Mouse (Mus musculus): ENCODE measurements around the gene Fam240a. TPM values are rescaled to one million over a fixed set of nuclear protein-coding genes. Genes with fewer than 3 reads are reported as not detected.
A peak's percentile ranks its signal among the peaks of the same experiment; 100 is the strongest.

The Fam240a gene
- polyA plus RNA-seq, 1 experiment from 2014 or later, result not detected

- no peak overlapping the region for H3K4me2 ChIP-seq (ENCODE audit: low read depth, low read length)
- 37% methylated on average over 2 of the region's 2 CpGs for WGBS
Observed at GRCm38 (mm10) chr9:110954681-110955445, 38.2 kb upstream of the Fam240a start.

GRCm38 (mm10) chr9:110953550-110954461, 37.1 kb upstream of the Fam240a start:
- Histone ChIP-seq H3K27me3 (ENCODE audit: control insufficient read depth, insufficient read depth, low read length) (peaks cover 9% of the 10 kb centered on the region), H3K27ac (ENCODE audit: low read length) (no peak overlapping the region), H3K9me3 (replicated peaks; ENCODE audit: control insufficient read depth, low read length) (no peaks in the 10 kb centered on the region), H3K4me2 (ENCODE audit: low read depth, low read length) (peak overlapping the region; percentile 95), H3K4me1 (ENCODE audit: control insufficient read depth, insufficient read depth, low read length) (peaks cover 4% of the 10 kb centered on the region; the same call in 1 of the 2 replicates), H3K4me3 (replicated peaks; ENCODE audit: low read length) (peak overlapping the region; percentile 58), H3K36me3 (ENCODE audit: control insufficient read depth, insufficient read depth, low read length) (no peaks in the 10 kb centered on the region), H3K9ac (ENCODE audit: low read length) (peak overlapping the region; percentile 62)
- 1% methylated on average over 44 of the region's 44 CpGs for WGBS
- peak; percentile 59; the same call in 1 of the 2 replicates for ATAC-seq (ENCODE audit: insufficient read depth, low FRiP score)

More at GRCm38 (mm10) chr9:110954681-110955445, 38.2 kb upstream of the Fam240a start:
- Histone ChIP-seq H3K4me3 (replicated peaks; ENCODE audit: low read length) (no peak overlapping the region), H3K9me3 (replicated peaks; ENCODE audit: control insufficient read depth, low read length) (no peaks in the 10 kb centered on the region), H3K27ac (ENCODE audit: low read length) (no peak overlapping the region), H3K36me3 (ENCODE audit: control insufficient read depth, insufficient read depth, low read length) (no peaks in the 10 kb centered on the region), H3K4me1 (ENCODE audit: control insufficient read depth, insufficient read depth, low read length) (peaks cover 4% of the 10 kb centered on the region; the same call in 1 of the 2 replicates), H3K9ac (ENCODE audit: low read length) (no peak overlapping the region), H3K27me3 (ENCODE audit: control insufficient read depth, insufficient read depth, low read length) (peaks cover 9% of the 10 kb centered on the region)
- ATAC-seq (ENCODE audit: insufficient read depth, low FRiP score), result no peak

DNA sequence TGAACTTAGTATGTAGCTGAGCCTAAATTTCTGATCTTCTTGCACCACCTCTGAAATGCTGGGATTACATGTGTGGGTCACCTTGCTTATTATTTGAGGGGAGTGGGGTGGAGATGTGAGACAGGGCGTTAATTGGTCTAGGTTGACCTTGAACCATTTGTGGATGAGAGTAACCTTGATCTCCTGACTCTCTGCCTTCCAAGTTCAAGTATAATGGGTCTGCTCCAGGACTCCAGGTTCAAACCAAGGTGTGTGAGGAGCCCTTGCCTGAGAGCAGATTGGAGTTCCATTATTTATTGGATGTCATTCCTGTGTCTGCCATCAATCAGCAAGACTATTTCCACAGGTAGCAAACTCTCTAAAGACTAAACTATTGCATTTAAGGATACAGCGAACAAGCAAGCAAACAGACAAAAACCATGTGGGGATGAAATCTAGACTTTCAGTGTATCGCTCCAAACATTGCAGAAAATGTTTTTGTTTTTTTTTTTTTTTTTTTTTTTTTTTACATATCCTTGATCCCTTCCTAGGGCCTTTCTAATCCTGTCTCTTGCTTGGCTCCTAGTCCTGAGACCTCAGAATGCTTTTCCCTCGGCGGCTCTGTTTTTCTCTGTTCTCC, 36.4 kb upstream of the Fam240a start:
- H3K27ac ChIP-seq (ENCODE audit: low read length), result no peak overlapping the region
- H3K36me3 ChIP-seq (ENCODE audit: control insufficient read depth, insufficient read depth, low read length), result no peaks in the 10 kb centered on the region
- peaks cover 4% of the 10 kb centered on the region; the same call in 1 of the 2 replicates for H3K4me1 ChIP-seq (ENCODE audit: control insufficient read depth, insufficient read depth, low read length)
- WGBS, result 44% methylated on average over 5 of the region's 5 CpGs
- H3K4me2 ChIP-seq (ENCODE audit: low read depth, low read length), result peak overlapping the region; percentile 95
- H3K9ac ChIP-seq (ENCODE audit: low read length), result no peak overlapping the region
- peaks cover 9% of the 10 kb centered on the region for H3K27me3 ChIP-seq (ENCODE audit: control insufficient read depth, insufficient read depth, low read length)
- no peaks in the 10 kb centered on the region for H3K9me3 ChIP-seq (replicated peaks; ENCODE audit: control insufficient read depth, low read length)
- ATAC-seq (ENCODE audit: insufficient read depth, low FRiP score), result no peak
- H3K4me3 ChIP-seq (replicated peaks; ENCODE audit: low read length), result peak overlapping the region; percentile 58; the same call in 1 of the 2 replicates

DNA sequence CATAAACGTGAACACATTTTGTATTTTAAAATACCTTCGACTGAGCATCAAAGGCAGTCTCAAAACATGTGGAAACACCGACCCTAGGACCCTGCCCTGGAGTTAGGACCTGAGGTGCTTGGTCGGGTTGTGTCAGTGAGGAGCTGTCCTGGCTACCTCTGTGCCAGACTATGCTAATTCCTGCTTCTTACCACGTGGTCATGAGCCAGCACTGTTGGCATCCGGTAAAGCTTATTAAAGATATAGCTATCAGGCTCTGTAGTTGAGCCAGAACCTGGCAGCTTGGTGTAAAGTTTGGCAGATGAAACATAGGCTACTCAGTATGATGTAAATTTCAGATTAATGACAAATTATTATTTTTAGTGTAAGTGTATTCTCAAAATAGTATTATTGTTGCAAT, 35.7 kb upstream of the Fam240a start:
- Histone ChIP-seq H3K27me3 (ENCODE audit: control insufficient read depth, insufficient read depth, low read length) (peaks cover 13% of the 10 kb centered on the region), H3K4me1 (ENCODE audit: control insufficient read depth, insufficient read depth, low read length) (peaks cover 4% of the 10 kb centered on the region; the same call in 1 of the 2 replicates)

GRCm38 (mm10) chr9:110951866-110952265, 35.2 kb upstream of the Fam240a start:
- ATAC-seq (ENCODE audit: insufficient read depth, low FRiP score), result no peak
- 90% methylated on average over 13 of the region's 13 CpGs for WGBS
- H3K9ac ChIP-seq (ENCODE audit: low read length), result no peak overlapping the region
- no peaks in the 10 kb centered on the region for H3K36me3 ChIP-seq (ENCODE audit: control insufficient read depth, insufficient read depth, low read length)
- no peak overlapping the region for H3K27ac ChIP-seq (ENCODE audit: low read length)
- H3K4me2 ChIP-seq (ENCODE audit: low read depth, low read length), result no peak overlapping the region
- peaks cover 4% of the 10 kb centered on the region; the same call in 1 of the 2 replicates for H3K4me1 ChIP-seq (ENCODE audit: control insufficient read depth, insufficient read depth, low read length)
- no peaks in the 10 kb centered on the region for H3K9me3 ChIP-seq (replicated peaks; ENCODE audit: control insufficient read depth, low read length)
- no peak overlapping the region for H3K4me3 ChIP-seq (replicated peaks; ENCODE audit: low read length)
- H3K27me3 ChIP-seq (ENCODE audit: control insufficient read depth, insufficient read depth, low read length), result peaks cover 16% of the 10 kb centered on the region

More for the DNA sequence above, 35.7 kb upstream of the Fam240a start:
- no peaks in the 10 kb centered on the region for H3K9me3 ChIP-seq (replicated peaks; ENCODE audit: control insufficient read depth, low read length)
- H3K36me3 ChIP-seq (ENCODE audit: control insufficient read depth, insufficient read depth, low read length), result no peaks in the 10 kb centered on the region
- no peak overlapping the region for H3K27ac ChIP-seq (ENCODE audit: low read length)
- 58% methylated on average over 6 of the region's 6 CpGs for WGBS
- H3K4me3 ChIP-seq (replicated peaks; ENCODE audit: low read length), result no peak overlapping the region
- no peak overlapping the region for H3K9ac ChIP-seq (ENCODE audit: low read length)
- H3K4me2 ChIP-seq (ENCODE audit: low read depth, low read length), result no peak overlapping the region
- ATAC-seq (ENCODE audit: insufficient read depth, low FRiP score), result no peak

DNA sequence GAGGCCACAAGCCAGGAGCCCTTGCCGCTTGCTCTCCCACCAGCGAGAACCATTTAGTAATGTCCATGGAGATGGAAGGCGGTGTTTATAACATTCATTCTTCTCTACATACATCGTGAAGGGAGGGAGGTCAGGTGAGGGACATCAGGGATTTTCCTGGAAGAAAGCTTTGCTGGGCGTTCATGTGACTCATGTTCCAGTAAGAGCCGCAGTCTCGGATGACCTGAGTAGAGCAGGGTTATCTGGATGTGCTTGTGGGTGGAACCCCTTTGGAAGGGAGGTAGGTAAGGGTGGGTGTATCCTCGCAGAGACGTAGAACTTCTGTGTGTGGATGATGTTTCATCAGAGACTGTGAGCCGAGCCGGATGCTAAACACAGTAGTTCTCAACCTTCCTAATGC, 34.7 kb upstream of the Fam240a start, which contains the start of gene Lrrc2:
Gene Lrrc2, plus strand, starts transcription at position 149 of the 400 bp plus-strand sequence.
- H3K9me3 ChIP-seq (replicated peaks; ENCODE audit: control insufficient read depth, low read length), result no peaks in the 10 kb centered on the region
- H3K4me2 ChIP-seq (ENCODE audit: low read depth, low read length), result no peak within 1 kb of the TSS
- 67% methylated on average over 11 of the region's 11 CpGs for WGBS
- H3K27me3 ChIP-seq (ENCODE audit: control insufficient read depth, insufficient read depth, low read length), result peaks cover 18% of the 10 kb centered on the region
- no peak within 1 kb of the TSS for H3K9ac ChIP-seq (ENCODE audit: low read length)
- no peaks in the 10 kb centered on the region for H3K36me3 ChIP-seq (ENCODE audit: control insufficient read depth, insufficient read depth, low read length)
- peaks cover 4% of the 10 kb centered on the region; the same call in 1 of the 2 replicates for H3K4me1 ChIP-seq (ENCODE audit: control insufficient read depth, insufficient read depth, low read length)
- H3K27ac ChIP-seq (ENCODE audit: low read length), result no peak within 1 kb of the TSS
- no peak for ATAC-seq (ENCODE audit: insufficient read depth, low FRiP score)
- no peak within 1 kb of the TSS for H3K4me3 ChIP-seq (replicated peaks; ENCODE audit: low read length)

DNA sequence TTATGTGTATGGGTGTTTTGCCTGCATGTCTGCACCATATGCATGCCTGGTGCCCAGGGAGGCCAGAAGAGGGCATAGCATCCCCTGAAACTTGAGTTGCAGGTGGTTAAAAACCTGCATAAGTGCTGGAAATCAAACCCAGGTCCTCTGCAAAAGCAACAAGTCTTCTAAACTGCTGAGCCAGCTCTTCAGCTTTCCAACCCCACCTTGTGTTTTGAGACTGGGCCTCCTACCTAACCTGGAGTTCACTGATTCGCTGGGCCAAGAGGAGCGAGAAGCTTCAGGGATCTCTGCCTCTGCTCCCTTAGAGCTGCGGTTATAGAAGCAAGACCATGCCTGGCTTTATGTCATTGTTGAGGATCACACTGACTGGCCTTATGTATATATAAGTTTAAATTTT, 33.4 kb upstream of the Fam240a start:
- peaks cover 24% of the 10 kb centered on the region for H3K27me3 ChIP-seq (ENCODE audit: control insufficient read depth, insufficient read depth, low read length)
- no peak overlapping the region for H3K4me2 ChIP-seq (ENCODE audit: low read depth, low read length)
- H3K9me3 ChIP-seq (replicated peaks; ENCODE audit: control insufficient read depth, low read length), result no peaks in the 10 kb centered on the region
- no peak overlapping the region for H3K27ac ChIP-seq (ENCODE audit: low read length)
- ATAC-seq (ENCODE audit: insufficient read depth, low FRiP score), result no peak
- WGBS, result 95% methylated on average over 3 of the region's 3 CpGs
- H3K4me3 ChIP-seq (replicated peaks; ENCODE audit: low read length), result no peak overlapping the region
- peaks cover 4% of the 10 kb centered on the region; the same call in 1 of the 2 replicates for H3K4me1 ChIP-seq (ENCODE audit: control insufficient read depth, insufficient read depth, low read length)
- H3K9ac ChIP-seq (ENCODE audit: low read length), result no peak overlapping the region
- H3K36me3 ChIP-seq (ENCODE audit: control insufficient read depth, insufficient read depth, low read length), result no peaks in the 10 kb centered on the region

DNA sequence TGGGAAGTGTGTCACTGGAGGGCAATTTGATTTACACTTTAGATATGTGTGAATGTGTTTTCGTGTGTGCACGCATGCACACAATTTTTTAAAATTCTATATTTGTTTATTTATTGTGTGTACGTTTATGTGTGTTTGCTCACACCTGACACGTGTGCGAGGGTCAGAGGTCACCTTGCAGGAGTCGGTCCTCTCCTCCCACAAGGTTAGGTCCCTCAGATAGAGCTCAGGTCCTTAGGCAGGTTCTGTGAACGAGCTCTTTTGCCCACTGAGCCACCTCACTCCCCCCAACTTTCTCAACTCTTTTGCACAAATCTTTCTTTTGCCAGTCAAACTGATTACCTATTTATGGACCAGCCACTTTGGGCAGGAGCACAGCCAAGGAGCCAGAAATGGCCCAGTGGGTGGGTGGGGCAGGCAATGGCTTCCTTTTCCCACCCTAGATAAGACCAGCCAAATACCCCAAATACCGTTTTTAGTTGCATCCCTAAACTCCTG, 32.2 kb upstream of the Fam240a start:
- H3K27me3 ChIP-seq (ENCODE audit: control insufficient read depth, insufficient read depth, low read length), result peaks cover 33% of the 10 kb centered on the region
- no peak overlapping the region for H3K27ac ChIP-seq (ENCODE audit: low read length)
- no peak for ATAC-seq (ENCODE audit: insufficient read depth, low FRiP score)
- no peaks in the 10 kb centered on the region for H3K9me3 ChIP-seq (replicated peaks; ENCODE audit: control insufficient read depth, low read length)
- H3K4me1 ChIP-seq (ENCODE audit: control insufficient read depth, insufficient read depth, low read length), result peaks cover 2% of the 10 kb centered on the region; the same call in 1 of the 2 replicates
- H3K4me2 ChIP-seq (ENCODE audit: low read depth, low read length), result no peak overlapping the region
- no peak overlapping the region for H3K9ac ChIP-seq (ENCODE audit: low read length)
- H3K4me3 ChIP-seq (replicated peaks; ENCODE audit: low read length), result no peak overlapping the region
- no peaks in the 10 kb centered on the region for H3K36me3 ChIP-seq (ENCODE audit: control insufficient read depth, insufficient read depth, low read length)
- WGBS, result 54% methylated on average over 8 of the region's 8 CpGs
